Mouse (Mus musculus) forebrain, postnatal 0 days (tissue): ENCODE data around the gene Arrdc4. TPM values are rescaled to one million over a fixed set of nuclear protein-coding genes. Genes with fewer than 3 reads are reported as not detected.

Source experiments
- ATAC-seq: fragments of 200-750 bp; cut with Nextera tagmentation; 2 replicates; pipeline ENCODE4 v1.8.0; 2017; ENCODE audit warnings: mild to moderate bottlenecking, moderate library complexity
- DNase-seq: peaks from one replicate; pipeline ENCODE4 v3.0.0-alpha.2; 2015
- H3K27ac ChIP-seq: fragments of 300-500 bp; sonication (generic); 2 replicates; pipeline ENCODE4 v1.5.1; 2014; ENCODE audit warnings: low read depth, mild to moderate bottlenecking, antibody characterized with exemption, low read length, moderate library complexity, mixed read lengths
- H3K27me3 ChIP-seq: fragments of 300-500 bp; sonication (generic); 2 replicates; pipeline ENCODE4 v1.6.1; 2014; ENCODE audit warnings: mild to moderate bottlenecking, low read length, mixed read lengths; ENCODE audit not compliant: insufficient read depth
- H3K36me3 ChIP-seq: fragments of 300-500 bp; sonication (generic); 2 replicates; pipeline ENCODE4 v1.6.1; 2014; ENCODE audit warnings: mild to moderate bottlenecking, moderate library complexity; ENCODE audit not compliant: insufficient read depth
- H3K4me1 ChIP-seq: fragments of 300-500 bp; sonication (generic); 2 replicates; pipeline ENCODE4 v1.6.1; 2014; ENCODE audit warnings: antibody characterized with exemption; ENCODE audit not compliant: insufficient read depth
- H3K4me2 ChIP-seq: fragments of 300-500 bp; sonication (generic); 2 replicates; pipeline ENCODE4 v1.6.1; 2014; ENCODE audit warnings: low read depth, mild to moderate bottlenecking, moderate library complexity
- H3K4me3 ChIP-seq: fragments of 300-500 bp; sonication (generic); 2 replicates; pipeline ENCODE4 v1.5.1; 2014; ENCODE audit warnings: low read depth, low read length, mixed read lengths
- H3K9ac ChIP-seq: fragments of 300-500 bp; sonication (generic); 2 replicates; pipeline ENCODE4 v1.6.1; 2014; ENCODE audit warnings: mild to moderate bottlenecking
- H3K9me3 ChIP-seq: fragments of 300-500 bp; sonication (generic); 2 replicates; pipeline ENCODE4 v1.6.1; 2016; ENCODE audit warnings: low read length
- CTCF ChIP-seq: sonication (generic); IDR thresholded peaks from 2 replicates; pipeline ENCODE4 v1.5.1; 2016; ENCODE audit warnings: antibody characterized with exemption, control low read depth, low read depth
- WGBS: fragments of 180-500 bp; shearing (Covaris S2); extraction: QIAGEN DNeasy Blood & Tissue Kit; methylation state at CpG from one replicate; pipeline ENCODE4 v1.1.7; 2014; 5-methylcytosine and 5-hydroxymethylcytosine counted together
- polyA plus RNA-seq: library from polyadenylated mRNA; unstranded; fragments of >200 nt; fragmentation: Nextera tagmentation; extraction: Ambion mirVana; gene quantifications from 2 replicates; pipeline ENCODE4 v1.2.1, GENCODE M21; 2015
- total RNA-seq: library from RNA; depleted of rRNA; stranded (reverse); fragments of >200 nt; gene quantifications from 2 replicates; pipeline ENCODE4 v1.2.3, GENCODE M21; 2014

Gene Arrdc4
- total and polyA plus RNA-seq, 2 experiments from 2014 or later, result 54.0 to 58.3 TPM

GRCm38 (mm10) chr7:68759148-68759724 lies 10.2 kb upstream of the Arrdc4 start:
- H3K4me2 ChIP-seq, result no peak overlapping the region
- H3K9ac ChIP-seq, result no peak overlapping the region
- H3K4me3 ChIP-seq, result no peak overlapping the region
- no peak for DNase-seq
- no peak for TF ChIP-seq CTCF
- no peaks in the 10 kb centered on the region for H3K36me3 ChIP-seq
- no peaks in the 10 kb centered on the region for H3K9me3 ChIP-seq
- H3K27me3 ChIP-seq, result no peaks in the 10 kb centered on the region
- no peak overlapping the region for H3K27ac ChIP-seq
- H3K4me1 ChIP-seq, result no peaks in the 10 kb centered on the region
- 85% methylated on average over 6 of the region's 6 CpGs for WGBS
- ATAC-seq, result no peak

GRCm38 (mm10) chr7:68756656-68757204 lies 7.7 kb upstream of the Arrdc4 start:
- no peak overlapping the region for H3K9ac ChIP-seq
- WGBS, result 90% methylated on average over 6 of the region's 6 CpGs
- H3K4me1 ChIP-seq, result no peaks in the 10 kb centered on the region
- no peaks in the 10 kb centered on the region for H3K36me3 ChIP-seq
- H3K27ac ChIP-seq, result no peak overlapping the region
- H3K27me3 ChIP-seq, result no peaks in the 10 kb centered on the region
- no peaks in the 10 kb centered on the region for H3K9me3 ChIP-seq
- TF ChIP-seq CTCF, result no peak
- H3K4me2 ChIP-seq, result no peak overlapping the region
- DNase-seq (no peak), ATAC-seq (no peak)
- H3K4me3 ChIP-seq, result no peak overlapping the region

GRCm38 (mm10) chr7:68749919-68750318 lies 878 bp upstream of the Arrdc4 start:
- no peak overlapping the region for H3K27ac ChIP-seq

GRCm38 (mm10) chr7:68748361-68748760 lies 680 bp downstream of the Arrdc4 start:
- 21% methylated on average over 7 of the region's 8 CpGs for WGBS
- Histone ChIP-seq H3K9ac (peak overlapping the region; percentile 98), H3K27me3 (no peaks in the 10 kb centered on the region), H3K4me3 (peak overlapping the region; percentile 88), H3K27ac (peak overlapping the region; percentile 95), H3K9me3 (no peaks in the 10 kb centered on the region), H3K4me1 (0 out of 2 replicates have a peak, but pooled peaks cover 16% of the 10 kb centered on the region), H3K36me3 (no peaks in the 10 kb centered on the region), H3K4me2 (peak overlapping the region; percentile 73)
- TF ChIP-seq CTCF, result no peak
- ATAC-seq (no peak), DNase-seq (peak; percentile 68)

More at GRCm38 (mm10) chr7:68749919-68750318, 878 bp upstream of the Arrdc4 start:
- 64% methylated on average over 8 of the region's 8 CpGs for WGBS
- peak overlapping the region; percentile 35; the same call in 1 of the 2 replicates for H3K4me3 ChIP-seq
- no peaks in the 10 kb centered on the region for H3K36me3 ChIP-seq
- DNase-seq (no peak), ATAC-seq (no peak)
- no peak overlapping the region; the same call in 1 of the 2 replicates for H3K9ac ChIP-seq
- H3K9me3 ChIP-seq, result no peaks in the 10 kb centered on the region
- peak overlapping the region; percentile 73 for H3K4me2 ChIP-seq
- H3K4me1 ChIP-seq, result 0 out of 2 replicates have a peak, but pooled peaks cover 16% of the 10 kb centered on the region
- no peak for TF ChIP-seq CTCF
- no peaks in the 10 kb centered on the region for H3K27me3 ChIP-seq

- Histone ChIP-seq H3K9me3 (no peaks in the 10 kb centered on the region), H3K4me3 (0 out of 2 replicates have a peak overlapping the region, but pooled peaks have one; percentile 9), H3K4me1 (0 out of 2 replicates have a peak, but pooled peaks cover 13% of the 10 kb centered on the region), H3K36me3 (peaks cover 34% of the 10 kb centered on the region), H3K4me2 (peak overlapping the region; percentile 31), H3K27ac (no peak overlapping the region), H3K9ac (no peak overlapping the region), H3K27me3 (no peaks in the 10 kb centered on the region)
- no peak for ATAC-seq
- 17% methylated on average over 9 of the region's 9 CpGs for WGBS
- DNase-seq, result peak; percentile 59
- TF ChIP-seq CTCF, result no peak
These were observed 4.4 kb downstream of the Arrdc4 start for GRCm38 (mm10) chr7:68744616-68745015.

GRCm38 (mm10) chr7:68744206-68744605 lies 4.8 kb downstream of the Arrdc4 start:
- Histone ChIP-seq H3K27ac (no peak overlapping the region), H3K27me3 (no peaks in the 10 kb centered on the region), H3K9me3 (no peaks in the 10 kb centered on the region), H3K9ac (no peak overlapping the region), H3K4me3 (no peak overlapping the region), H3K4me1 (0 out of 2 replicates have a peak, but pooled peaks cover 12% of the 10 kb centered on the region), H3K36me3 (peaks cover 39% of the 10 kb centered on the region), H3K4me2 (no peak overlapping the region)
- DNase-seq (no peak), ATAC-seq (no peak)
- 25% methylated on average over 2 of the region's 2 CpGs for WGBS
- no peak for TF ChIP-seq CTCF

- ATAC-seq, result no peak
- Histone ChIP-seq H3K27ac (no peak overlapping the region), H3K4me2 (no peak overlapping the region), H3K36me3 (peaks cover 65% of the 10 kb centered on the region), H3K9me3 (no peaks in the 10 kb centered on the region), H3K27me3 (no peaks in the 10 kb centered on the region), H3K4me1 (no peaks in the 10 kb centered on the region), H3K4me3 (no peak overlapping the region), H3K9ac (no peak overlapping the region)
- WGBS, result 95% methylated on average over 6 of the region's 6 CpGs
- no peak for DNase-seq
- no peak for TF ChIP-seq CTCF
These were observed 8.3 kb downstream of the Arrdc4 start for GRCm38 (mm10) chr7:68740763-68741162.
